Mouse (Mus musculus): ENCODE results near the gene Tspan13.

DNA sequence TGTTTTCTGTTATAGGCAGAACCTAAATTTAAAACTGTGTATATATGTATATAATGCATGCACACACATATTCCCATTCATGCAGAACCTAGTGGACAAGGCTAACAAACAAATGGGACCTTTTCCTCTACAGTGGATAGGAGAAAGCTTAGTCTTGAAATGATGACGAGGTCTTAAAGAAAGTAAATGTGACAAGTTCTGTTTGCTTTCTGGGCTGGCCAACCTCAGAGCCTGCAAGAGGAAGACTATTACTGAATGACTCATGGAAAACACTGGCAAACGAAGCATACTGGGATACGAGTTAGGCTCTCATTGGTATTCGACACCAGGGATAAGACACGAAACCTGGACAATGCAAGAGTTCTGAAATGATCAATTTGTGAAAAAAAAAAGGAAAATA is 57.6 kb downstream of the Tspan13 start:
- TF ChIP-seq CTCF (conservative IDR thresholded peaks at IDR 0.05; ENCODE audit: insufficient read depth, insufficient read length, low read depth, low read length) (no peak), POLR2A (IDR thresholded peaks at IDR 0.05; ENCODE audit: low read depth, low read length) (no peak)
